Mouse (Mus musculus): Measurements from ENCODE around the gene Atp5d. TPM values are rescaled to one million over a fixed set of nuclear protein-coding genes. Genes with fewer than 3 reads are reported as not detected.

Atp5d gene
- polyA plus RNA-seq (2014; fragmentation: Nextera tagmentation; extraction: Ambion mirVana) = 416 and 426 TPM in 2 replicates

DNA sequence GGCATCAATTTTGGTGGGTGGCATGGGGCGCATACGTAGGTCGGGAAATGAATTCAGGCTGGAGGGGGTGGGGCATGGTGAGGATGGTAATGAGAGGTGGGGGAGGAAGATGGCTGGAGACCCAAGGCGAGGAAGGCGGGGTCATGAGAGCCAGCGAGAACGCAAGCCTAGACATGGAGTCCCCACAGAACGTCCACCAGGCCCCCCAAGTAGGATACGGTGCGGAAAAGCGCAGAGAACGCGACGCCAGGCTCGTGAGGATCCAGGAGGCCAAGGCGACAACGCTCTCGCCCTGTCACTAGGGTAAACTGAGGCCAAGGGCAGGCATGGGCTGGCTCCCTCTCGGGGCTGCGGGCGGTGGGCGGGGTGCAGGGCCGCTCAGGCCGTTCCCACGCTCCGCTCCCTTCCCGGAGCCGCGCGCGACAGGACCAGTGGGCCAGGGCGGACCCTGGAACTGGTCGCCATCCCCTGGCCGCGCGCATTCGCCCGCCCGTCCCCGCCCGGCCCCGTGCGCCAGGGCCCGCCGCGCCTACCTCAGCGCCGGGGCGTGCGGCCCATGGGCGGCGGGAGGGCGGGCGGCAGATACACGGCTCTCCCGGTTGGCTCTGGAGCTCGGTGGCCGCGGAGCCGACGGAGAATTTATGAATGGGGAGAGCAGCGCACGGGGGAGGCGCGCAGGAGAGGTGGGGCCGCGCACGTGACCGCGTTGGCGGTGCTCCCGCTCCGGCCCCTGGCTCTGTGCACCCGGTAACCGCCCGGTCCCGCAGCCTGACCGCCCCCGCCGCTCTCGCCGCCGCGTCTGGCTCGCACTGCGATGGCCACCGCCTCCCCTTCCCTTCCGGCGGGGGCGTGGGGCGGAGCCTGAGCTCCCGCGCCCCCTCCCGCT, at the start of gene Atp5d:
Gene Atp5d (plus strand): TSS at position 80 of the 886 bp plus-strand sequence.
- Histone ChIP-seq H3K4me1 (ENCODE audit: control insufficient read depth, insufficient read depth, low read length) (peaks cover 24% of the 10 kb centered on the region), H3K27me3 (ENCODE audit: control insufficient read depth, insufficient read depth, low read length) (peaks cover 28% of the 10 kb centered on the region), H3K4me2 (ENCODE audit: low read depth, severe bottlenecking) (peak within 1 kb of the TSS; percentile 97), H3K4me3 (ENCODE audit: low read depth, low read length) (peak within 1 kb of the TSS; percentile 67), H3K36me3 (ENCODE audit: control insufficient read depth, insufficient read depth, low read length) (no peaks in the 10 kb centered on the region), H3K9ac (ENCODE audit: low read length) (peak within 1 kb of the TSS; percentile 80), H3K27ac (replicated peaks; ENCODE audit: low read depth, low read length) (no peak within 1 kb of the TSS), H3K9me3 (ENCODE audit: control insufficient read depth, low read length) (no peaks in the 10 kb centered on the region)
- DNase-seq (ENCODE audit: low spot score) (peak; percentile 71), ATAC-seq (ENCODE audit: insufficient number of reproducible peaks, low FRiP score, low TSS enrichment, low read depth) (no peak)
- WGBS = under 1% methylated on average over 70 of the region's 94 CpGs

DNA sequence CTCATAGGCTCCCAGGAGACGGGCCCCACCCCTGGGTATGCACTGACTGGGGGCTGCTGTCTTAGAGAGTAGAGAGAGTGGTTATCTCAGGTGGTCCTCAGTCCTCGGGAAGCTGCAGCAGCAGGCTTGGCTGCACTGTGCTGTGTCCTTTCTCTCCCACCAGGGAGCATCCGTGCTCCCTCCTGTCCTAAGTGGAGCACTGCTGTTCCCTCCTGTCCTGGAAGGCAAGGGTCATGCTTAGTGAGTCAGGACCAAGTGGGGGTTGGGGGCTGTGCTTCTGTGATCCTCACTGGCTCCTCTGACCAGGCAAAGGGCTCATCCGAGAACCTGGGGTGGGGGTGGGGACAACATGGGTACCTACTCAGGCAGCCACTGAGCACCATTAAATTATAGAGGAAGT, 49.3 kb upstream of the Atp5d start:
- no peak overlapping the region for H3K4me3 ChIP-seq (ENCODE audit: low read depth, low read length)

DNA sequence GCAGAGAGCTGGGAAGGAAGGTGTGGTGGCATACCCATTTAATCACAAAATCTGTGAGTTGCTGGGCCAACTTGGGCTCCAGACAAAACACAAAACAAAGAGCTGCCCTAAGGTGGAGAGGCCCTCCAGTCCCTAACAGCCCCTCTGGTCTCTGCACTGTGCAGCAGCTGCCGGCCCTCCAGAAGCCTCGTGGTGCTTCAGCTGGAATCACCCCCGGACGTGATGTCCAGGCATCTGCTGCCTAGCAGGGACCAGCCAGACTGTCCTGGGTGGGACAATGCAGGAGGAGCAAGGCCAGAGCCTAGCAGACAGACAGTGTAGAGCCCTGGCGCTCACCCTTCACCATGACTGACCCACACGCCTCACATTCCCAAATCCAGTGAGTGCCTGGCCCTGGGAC, 46.9 kb upstream of the Atp5d start:
- no peaks in the 10 kb centered on the region for H3K9me3 ChIP-seq (ENCODE audit: control insufficient read depth, low read length)
- no peak overlapping the region for H3K9ac ChIP-seq (ENCODE audit: low read length)
- no peak for DNase-seq (ENCODE audit: low spot score)
- H3K27me3 ChIP-seq (ENCODE audit: control insufficient read depth, insufficient read depth, low read length) = no peaks in the 10 kb centered on the region
- whole genome bisulfite sequencing = 87% methylated on average over 6 of the region's 6 CpGs
- H3K4me1 ChIP-seq (ENCODE audit: control insufficient read depth, insufficient read depth, low read length) = no peaks in the 10 kb centered on the region
- H3K4me3 ChIP-seq (ENCODE audit: low read depth, low read length) = no peak overlapping the region
- H3K4me2 ChIP-seq (ENCODE audit: low read depth, severe bottlenecking) = no peak overlapping the region
- no peak for ATAC-seq (ENCODE audit: insufficient number of reproducible peaks, low FRiP score, low TSS enrichment, low read depth)
- H3K36me3 ChIP-seq (ENCODE audit: control insufficient read depth, insufficient read depth, low read length) = no peaks in the 10 kb centered on the region
- no peak overlapping the region for H3K27ac ChIP-seq (replicated peaks; ENCODE audit: low read depth, low read length)

More for the DNA sequence above, 49.3 kb upstream of the Atp5d start:
- no peak for DNase-seq (ENCODE audit: low spot score)
- no peak overlapping the region for H3K4me2 ChIP-seq (ENCODE audit: low read depth, severe bottlenecking)
- H3K9ac ChIP-seq (ENCODE audit: low read length) = no peak overlapping the region
- ATAC-seq (ENCODE audit: insufficient number of reproducible peaks, low FRiP score, low TSS enrichment, low read depth) = no peak
- WGBS = 56% methylated on average over 4 of the region's 4 CpGs
- H3K9me3 ChIP-seq (ENCODE audit: control insufficient read depth, low read length) = no peaks in the 10 kb centered on the region
- H3K36me3 ChIP-seq (ENCODE audit: control insufficient read depth, insufficient read depth, low read length) = no peaks in the 10 kb centered on the region
- H3K27me3 ChIP-seq (ENCODE audit: control insufficient read depth, insufficient read depth, low read length) = no peaks in the 10 kb centered on the region
- H3K4me1 ChIP-seq (ENCODE audit: control insufficient read depth, insufficient read depth, low read length) = no peaks in the 10 kb centered on the region
- H3K27ac ChIP-seq (replicated peaks; ENCODE audit: low read depth, low read length) = no peak overlapping the region

DNA sequence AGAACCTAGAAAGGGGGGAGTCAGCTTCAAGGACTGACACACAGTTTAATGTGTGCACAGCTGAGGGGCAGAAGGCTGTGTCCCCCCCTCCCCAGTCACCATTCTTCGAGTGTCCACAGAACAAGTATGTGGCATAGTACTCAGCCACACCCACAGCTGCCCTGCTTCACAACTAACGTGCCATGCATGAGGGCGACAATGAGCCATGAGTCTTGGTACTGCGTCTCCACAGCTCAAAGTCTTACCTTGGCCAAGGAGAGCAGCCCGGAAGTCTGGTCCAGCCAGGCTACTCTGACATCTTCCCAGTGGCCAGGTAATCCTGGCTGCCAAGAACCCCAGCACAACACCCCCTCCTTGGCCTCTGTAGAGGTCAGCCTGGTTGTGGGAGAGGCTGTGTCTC, 45.7 kb upstream of the Atp5d start:
- peaks cover 7% of the 10 kb centered on the region for H3K4me1 ChIP-seq (ENCODE audit: control insufficient read depth, insufficient read depth, low read length)
- DNase-seq (ENCODE audit: low spot score) = no peak
- H3K4me3 ChIP-seq (ENCODE audit: low read depth, low read length) = no peak overlapping the region
- no peak overlapping the region for H3K27ac ChIP-seq (replicated peaks; ENCODE audit: low read depth, low read length)
- no peak for ATAC-seq (ENCODE audit: insufficient number of reproducible peaks, low FRiP score, low TSS enrichment, low read depth)
- H3K36me3 ChIP-seq (ENCODE audit: control insufficient read depth, insufficient read depth, low read length) = no peaks in the 10 kb centered on the region
- H3K27me3 ChIP-seq (ENCODE audit: control insufficient read depth, insufficient read depth, low read length) = no peaks in the 10 kb centered on the region
- H3K9me3 ChIP-seq (ENCODE audit: control insufficient read depth, low read length) = no peaks in the 10 kb centered on the region
- 86% methylated on average over 5 of the region's 5 CpGs for WGBS
- no peak overlapping the region for H3K9ac ChIP-seq (ENCODE audit: low read length)
- H3K4me2 ChIP-seq (ENCODE audit: low read depth, severe bottlenecking) = no peak overlapping the region

DNA sequence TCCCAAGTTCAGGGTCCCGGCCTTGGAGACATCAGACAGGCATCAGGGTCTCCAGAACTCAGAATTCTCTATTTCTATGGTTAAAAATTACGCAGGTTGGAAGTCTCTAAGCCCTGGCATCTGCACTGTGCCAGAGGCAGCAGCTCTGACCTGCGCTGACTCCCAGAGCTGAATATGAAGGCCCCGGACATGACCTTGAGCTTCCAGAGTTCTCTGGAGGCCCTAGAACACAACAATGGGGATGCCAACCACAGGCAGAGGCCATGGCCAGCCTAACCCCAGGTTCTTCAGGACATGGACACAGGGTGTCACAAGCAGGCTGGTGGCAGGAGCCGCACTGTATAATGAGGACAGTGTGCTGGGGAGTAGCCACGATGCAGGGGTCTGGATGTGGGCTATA, 44.3 kb upstream of the Atp5d start:
- no peaks in the 10 kb centered on the region for H3K36me3 ChIP-seq (ENCODE audit: control insufficient read depth, insufficient read depth, low read length)
- ATAC-seq (ENCODE audit: insufficient number of reproducible peaks, low FRiP score, low TSS enrichment, low read depth) (no peak), DNase-seq (ENCODE audit: low spot score) (no peak)
- H3K9me3 ChIP-seq (ENCODE audit: control insufficient read depth, low read length) = no peaks in the 10 kb centered on the region
- 91% methylated on average over 6 of the region's 6 CpGs for WGBS
- H3K4me2 ChIP-seq (ENCODE audit: low read depth, severe bottlenecking) = no peak overlapping the region
- no peak overlapping the region for H3K4me3 ChIP-seq (ENCODE audit: low read depth, low read length)
- H3K9ac ChIP-seq (ENCODE audit: low read length) = no peak overlapping the region
- H3K27ac ChIP-seq (replicated peaks; ENCODE audit: low read depth, low read length) = no peak overlapping the region
- no peaks in the 10 kb centered on the region for H3K27me3 ChIP-seq (ENCODE audit: control insufficient read depth, insufficient read depth, low read length)
- H3K4me1 ChIP-seq (ENCODE audit: control insufficient read depth, insufficient read depth, low read length) = peaks cover 8% of the 10 kb centered on the region

DNA sequence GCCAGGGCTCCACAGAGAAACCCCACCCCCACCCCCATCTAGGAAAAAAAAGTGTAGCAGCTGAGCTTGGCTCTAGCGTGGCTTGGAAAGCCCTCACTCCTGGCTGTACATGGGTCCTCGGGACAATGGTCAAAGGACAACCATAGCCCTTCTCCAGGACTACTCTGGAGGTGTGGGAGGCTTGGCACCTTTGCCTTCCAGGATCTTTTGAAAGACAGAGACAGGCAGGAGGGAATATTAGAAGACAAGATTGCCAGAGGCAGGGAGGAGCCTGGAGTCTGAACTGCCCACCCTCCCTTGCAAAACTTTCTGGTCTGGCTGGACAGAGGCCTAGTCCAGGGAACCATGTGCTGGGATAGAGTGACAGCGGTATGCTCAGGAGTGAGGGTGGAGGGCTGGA, 43.7 kb upstream of the Atp5d start:
- H3K4me2 ChIP-seq (ENCODE audit: low read depth, severe bottlenecking) = no peak overlapping the region
- no peak for ATAC-seq (ENCODE audit: insufficient number of reproducible peaks, low FRiP score, low TSS enrichment, low read depth)
- H3K4me3 ChIP-seq (ENCODE audit: low read depth, low read length) = no peak overlapping the region
- H3K4me1 ChIP-seq (ENCODE audit: control insufficient read depth, insufficient read depth, low read length) = peaks cover 8% of the 10 kb centered on the region
- no peaks in the 10 kb centered on the region for H3K27me3 ChIP-seq (ENCODE audit: control insufficient read depth, insufficient read depth, low read length)
- no peak for DNase-seq (ENCODE audit: low spot score)
- H3K9me3 ChIP-seq (ENCODE audit: control insufficient read depth, low read length) = no peaks in the 10 kb centered on the region
- H3K9ac ChIP-seq (ENCODE audit: low read length) = no peak overlapping the region
- no peaks in the 10 kb centered on the region for H3K36me3 ChIP-seq (ENCODE audit: control insufficient read depth, insufficient read depth, low read length)
- 90% methylated on average over 3 of the region's 3 CpGs for WGBS
- H3K27ac ChIP-seq (replicated peaks; ENCODE audit: low read depth, low read length) = no peak overlapping the region

DNA sequence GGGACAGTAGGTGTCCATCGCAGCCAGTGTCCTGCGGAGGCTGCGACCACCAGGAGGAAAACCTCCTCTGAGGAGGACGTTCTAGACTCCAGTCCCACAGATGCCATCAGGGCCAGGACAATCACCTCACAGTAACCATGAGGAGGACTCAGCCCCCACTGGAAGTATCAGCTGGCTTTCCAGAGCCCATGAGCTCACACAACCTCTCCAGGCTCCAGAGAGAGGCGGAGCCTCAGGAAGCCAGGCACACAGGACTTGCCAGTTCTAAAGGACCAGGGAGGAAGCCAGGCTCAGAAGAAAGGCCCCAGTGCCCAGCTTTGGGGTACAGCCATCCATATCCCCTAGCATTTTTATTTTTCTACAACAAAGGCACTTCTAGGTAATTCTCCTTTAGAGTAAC, 42.9 kb upstream of the Atp5d start:
- H3K4me3 ChIP-seq (ENCODE audit: low read depth, low read length) = no peak overlapping the region
- H3K4me2 ChIP-seq (ENCODE audit: low read depth, severe bottlenecking) = no peak overlapping the region
- peaks cover 8% of the 10 kb centered on the region for H3K4me1 ChIP-seq (ENCODE audit: control insufficient read depth, insufficient read depth, low read length)
- no peaks in the 10 kb centered on the region for H3K27me3 ChIP-seq (ENCODE audit: control insufficient read depth, insufficient read depth, low read length)
- WGBS = 86% methylated on average over 5 of the region's 5 CpGs
- no peak for DNase-seq (ENCODE audit: low spot score)
- ATAC-seq (ENCODE audit: insufficient number of reproducible peaks, low FRiP score, low TSS enrichment, low read depth) = no peak
- no peaks in the 10 kb centered on the region for H3K9me3 ChIP-seq (ENCODE audit: control insufficient read depth, low read length)
- H3K9ac ChIP-seq (ENCODE audit: low read length) = no peak overlapping the region
- no peaks in the 10 kb centered on the region for H3K36me3 ChIP-seq (ENCODE audit: control insufficient read depth, insufficient read depth, low read length)
- no peak overlapping the region for H3K27ac ChIP-seq (replicated peaks; ENCODE audit: low read depth, low read length)

DNA sequence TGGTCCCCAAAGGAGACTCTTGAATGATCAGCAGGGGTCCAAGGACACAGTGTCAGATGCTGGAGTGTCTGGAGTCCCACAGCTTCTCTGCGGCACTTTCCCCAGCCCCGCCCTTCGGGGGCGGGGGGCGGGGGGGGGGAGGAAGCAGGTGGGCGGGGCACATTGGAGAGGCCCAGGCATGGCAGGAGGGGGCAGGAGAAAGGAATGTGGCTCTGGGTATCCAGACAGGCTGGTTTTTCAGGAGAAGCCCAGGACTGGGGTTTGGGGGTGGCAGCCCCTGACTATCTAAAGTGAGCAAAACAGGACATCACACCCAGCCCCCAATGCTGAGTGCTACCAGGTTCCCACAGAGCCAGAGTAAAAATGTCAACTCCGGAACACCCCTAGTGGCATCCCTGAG, 41.2 kb upstream of the Atp5d start:
- Histone ChIP-seq H3K4me1 (ENCODE audit: control insufficient read depth, insufficient read depth, low read length) (peaks cover 14% of the 10 kb centered on the region), H3K9me3 (ENCODE audit: control insufficient read depth, low read length) (no peaks in the 10 kb centered on the region), H3K4me3 (ENCODE audit: low read depth, low read length) (no peak overlapping the region), H3K36me3 (ENCODE audit: control insufficient read depth, insufficient read depth, low read length) (no peaks in the 10 kb centered on the region), H3K9ac (ENCODE audit: low read length) (no peak overlapping the region), H3K27me3 (ENCODE audit: control insufficient read depth, insufficient read depth, low read length) (no peaks in the 10 kb centered on the region), H3K27ac (replicated peaks; ENCODE audit: low read depth, low read length) (no peak overlapping the region), H3K4me2 (ENCODE audit: low read depth, severe bottlenecking) (no peak overlapping the region)
- DNase-seq (ENCODE audit: low spot score) = peak; percentile 55
- no peak for ATAC-seq (ENCODE audit: insufficient number of reproducible peaks, low FRiP score, low TSS enrichment, low read depth)
- 15% methylated on average over 6 of the region's 7 CpGs for WGBS

All from limb, embryonic 11.5 days (tissue).